Mouse (Mus musculus) kidney, embryonic 16.5 days (tissue): ENCODE data around the gene Srpk2. TPM values are rescaled to one million over a fixed set of nuclear protein-coding genes. Genes with fewer than 3 reads are reported as not detected.

ENCODE experiments used
- ATAC-seq: fragments of 200-750 bp; cut with Nextera tagmentation; 2 replicates; pipeline ENCODE4 v1.8.0; 2017; ENCODE audit warnings: moderate TSS enrichment; ENCODE audit not compliant: low FRiP score, low TSS enrichment
- H3K27ac ChIP-seq: fragments of 300-500 bp; sonication (generic); 2 replicates; pipeline ENCODE4 v1.5.1; 2014; ENCODE audit warnings: low read length
- H3K27me3 ChIP-seq: fragments of 300-500 bp; sonication (generic); 2 replicates; pipeline ENCODE4 v1.6.1; 2014; ENCODE audit warnings: low read length, control low read depth, mixed read lengths; ENCODE audit not compliant: insufficient read depth
- H3K36me3 ChIP-seq: fragments of 300-500 bp; sonication (generic); 2 replicates; pipeline ENCODE4 v1.6.1; 2014; ENCODE audit warnings: low read length, control low read depth, mixed read lengths; ENCODE audit not compliant: insufficient read depth
- H3K4me1 ChIP-seq: fragments of 300-500 bp; sonication (generic); 2 replicates; pipeline ENCODE4 v1.6.1; 2014; ENCODE audit warnings: low read length, control low read depth, mixed read lengths; ENCODE audit not compliant: insufficient read depth
- H3K4me2 ChIP-seq: fragments of 300-500 bp; sonication (generic); replicated peaks from 2 replicates; pipeline ENCODE4 v1.6.1; 2014; ENCODE audit warnings: low read depth, low read length
- H3K4me3 ChIP-seq: fragments of 300-500 bp; sonication (generic); 2 replicates; pipeline ENCODE4 v1.5.1; 2014; ENCODE audit warnings: mild to moderate bottlenecking, low read length
- H3K9ac ChIP-seq: fragments of 300-500 bp; sonication (generic); replicated peaks from 2 replicates; pipeline ENCODE4 v1.6.1; 2014; ENCODE audit warnings: low read length
- H3K9me3 ChIP-seq: fragments of 300-500 bp; sonication (generic); 2 replicates; pipeline ENCODE4 v1.6.1; 2016; ENCODE audit warnings: low read length, control low read depth
- WGBS: fragments of 180-500 bp; shearing (Covaris S2); extraction: QIAGEN DNeasy Blood & Tissue Kit; methylation state at CpG from one replicate; pipeline ENCODE4 v1.1.7; 2014; 5-methylcytosine and 5-hydroxymethylcytosine counted together
- polyA plus RNA-seq: library from polyadenylated mRNA; unstranded; fragments of >200 nt; fragmentation: Nextera tagmentation; extraction: Ambion mirVana; gene quantifications from 2 replicates; pipeline ENCODE4 v1.2.1, GENCODE M21; 2015

The Srpk2 gene
- polyA plus RNA-seq, 1 experiment from 2014 or later, result 40.4 TPM

DNA sequence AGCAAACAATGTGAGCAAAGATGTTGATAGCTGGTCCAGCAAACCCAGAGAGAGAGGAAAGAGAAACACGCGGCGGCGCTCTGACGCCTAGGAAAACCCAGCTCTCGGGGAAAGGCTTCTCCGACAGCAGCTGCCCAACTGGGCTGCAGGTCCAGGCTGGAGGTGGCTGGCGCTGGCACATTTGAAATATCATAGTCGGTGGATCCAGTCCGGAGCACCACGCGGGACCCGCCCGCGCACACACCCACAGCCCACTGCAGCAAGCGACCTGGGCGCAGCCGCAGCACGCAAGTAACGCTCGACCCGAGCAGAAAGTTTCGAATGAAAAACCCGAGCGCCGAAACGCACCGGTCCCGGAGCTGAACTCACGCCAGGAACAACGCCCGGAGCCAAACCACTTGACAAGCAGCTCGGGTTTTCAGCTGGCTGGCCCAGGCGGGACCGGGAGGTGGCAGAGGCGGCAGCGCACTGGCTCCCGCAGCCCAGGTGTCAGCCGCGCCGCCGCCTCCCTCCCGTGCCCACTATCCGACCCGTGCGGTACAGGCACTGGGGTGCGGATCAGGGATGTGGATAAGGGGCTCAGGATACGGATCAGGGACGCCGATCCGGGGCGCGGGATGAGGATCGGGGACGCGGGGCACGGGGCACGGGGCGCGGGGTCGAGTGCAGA is 9.5 kb downstream of the Srpk2 start:
- no peaks in the 10 kb centered on the region for H3K36me3 ChIP-seq
- peak overlapping the region; percentile 83 for H3K4me2 ChIP-seq
- peak overlapping the region; percentile 79 for H3K4me3 ChIP-seq
- H3K9ac ChIP-seq, result peak overlapping the region; percentile 71
- ATAC-seq, result peak; percentile 77
- H3K27ac ChIP-seq, result peak overlapping the region; percentile 58; the same call in 1 of the 2 replicates
- no peaks in the 10 kb centered on the region for H3K9me3 ChIP-seq
- WGBS, result under 1% methylated on average over 53 of the region's 61 CpGs
- H3K27me3 ChIP-seq, result no peaks in the 10 kb centered on the region
- H3K4me1 ChIP-seq, result peaks cover 3% of the 10 kb centered on the region; the same call in 1 of the 2 replicates

DNA sequence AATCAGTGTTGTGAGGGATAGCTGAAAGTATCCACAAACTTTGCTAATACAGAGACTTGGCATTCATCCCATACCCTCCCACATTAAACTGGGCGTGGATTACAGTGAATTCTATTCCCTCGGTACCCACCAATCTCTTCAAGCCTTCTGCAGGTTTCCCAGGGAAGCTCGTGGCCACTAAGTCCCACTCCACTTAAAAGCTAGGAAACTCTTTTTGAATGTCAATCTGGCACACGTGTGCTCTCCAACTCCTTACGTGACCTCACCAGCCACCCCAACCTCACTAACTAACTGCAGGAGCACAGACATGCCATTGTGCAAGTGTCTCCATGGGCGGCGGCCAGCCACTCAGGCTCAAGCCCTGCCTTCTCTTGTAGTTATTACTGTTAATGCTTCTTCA is 12.3 kb downstream of the Srpk2 start:
- H3K27me3 ChIP-seq, result no peaks in the 10 kb centered on the region
- no peaks in the 10 kb centered on the region for H3K9me3 ChIP-seq
- ATAC-seq, result no peak
- no peak overlapping the region for H3K4me2 ChIP-seq
- no peak overlapping the region for H3K27ac ChIP-seq
- H3K36me3 ChIP-seq, result no peaks in the 10 kb centered on the region
- H3K9ac ChIP-seq, result no peak overlapping the region
- WGBS, result 54% methylated on average over 7 of the region's 7 CpGs
- peaks cover 3% of the 10 kb centered on the region; the same call in 1 of the 2 replicates for H3K4me1 ChIP-seq
- no peak overlapping the region for H3K4me3 ChIP-seq

DNA sequence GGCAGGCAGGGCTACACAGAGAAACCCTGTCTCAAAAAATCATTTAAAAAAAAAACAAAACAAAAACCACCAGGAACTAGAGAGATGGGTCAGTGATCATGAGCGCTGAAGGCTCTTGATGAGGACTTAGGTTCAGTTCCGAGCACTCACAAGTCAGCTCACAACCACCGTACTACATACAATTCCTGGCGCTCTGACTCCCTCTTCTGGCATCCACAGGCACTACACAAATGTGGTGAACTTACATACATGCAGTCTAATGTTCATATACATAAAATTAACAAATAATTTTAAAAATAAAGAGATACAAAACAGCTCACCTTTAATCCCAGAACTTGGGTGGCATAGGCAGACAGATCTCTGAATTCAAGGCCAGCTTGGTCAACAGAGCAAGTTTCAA is 13.5 kb downstream of the Srpk2 start:
- no peak overlapping the region for H3K4me2 ChIP-seq
- no peak overlapping the region for H3K9ac ChIP-seq
- H3K27ac ChIP-seq, result no peak overlapping the region
- no peaks in the 10 kb centered on the region for H3K9me3 ChIP-seq
- 94% methylated on average over 4 of the region's 4 CpGs for WGBS
- H3K36me3 ChIP-seq, result no peaks in the 10 kb centered on the region
- no peaks in the 10 kb centered on the region for H3K27me3 ChIP-seq
- no peak for ATAC-seq
- no peak overlapping the region for H3K4me3 ChIP-seq
- H3K4me1 ChIP-seq, result no peaks in the 10 kb centered on the region

DNA sequence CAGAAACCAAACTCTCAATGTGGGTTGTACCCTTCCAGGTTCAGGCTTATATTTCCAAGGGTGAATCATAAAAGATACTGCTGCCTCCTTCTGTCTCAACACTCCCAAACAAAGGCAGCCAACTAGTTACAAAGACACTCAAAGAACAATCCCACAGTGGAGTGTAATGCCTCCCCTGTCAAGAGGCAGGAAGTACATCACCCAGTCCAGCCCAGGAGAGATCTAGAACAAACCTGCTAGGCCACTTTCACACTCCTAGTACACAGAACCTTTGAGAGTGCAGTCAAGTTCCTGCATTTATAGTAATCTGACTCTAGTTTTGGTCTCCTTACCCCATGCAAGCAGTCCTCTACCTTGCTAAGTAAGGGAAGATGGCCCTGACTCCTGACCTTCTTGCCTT is 18.5 kb downstream of the Srpk2 start:
- Histone ChIP-seq H3K27me3 (no peaks in the 10 kb centered on the region), H3K36me3 (no peaks in the 10 kb centered on the region), H3K4me1 (no peaks in the 10 kb centered on the region), H3K27ac (no peak overlapping the region), H3K4me3 (no peak overlapping the region), H3K9me3 (no peaks in the 10 kb centered on the region), H3K4me2 (no peak overlapping the region), H3K9ac (no peak overlapping the region)
- no peak for ATAC-seq

- no peak overlapping the region for H3K9ac ChIP-seq
- H3K27me3 ChIP-seq, result no peaks in the 10 kb centered on the region
- no peaks in the 10 kb centered on the region for H3K36me3 ChIP-seq
- 74% methylated on average over 2 of the region's 2 CpGs for WGBS
- H3K27ac ChIP-seq, result no peak overlapping the region
- H3K4me2 ChIP-seq, result no peak overlapping the region
- no peak for ATAC-seq
- no peaks in the 10 kb centered on the region for H3K4me1 ChIP-seq
- no peak overlapping the region for H3K4me3 ChIP-seq
- H3K9me3 ChIP-seq, result no peaks in the 10 kb centered on the region
These were observed 23.2 kb downstream of the Srpk2 start for GRCm38 (mm10) chr5:23661191-23661590.

DNA sequence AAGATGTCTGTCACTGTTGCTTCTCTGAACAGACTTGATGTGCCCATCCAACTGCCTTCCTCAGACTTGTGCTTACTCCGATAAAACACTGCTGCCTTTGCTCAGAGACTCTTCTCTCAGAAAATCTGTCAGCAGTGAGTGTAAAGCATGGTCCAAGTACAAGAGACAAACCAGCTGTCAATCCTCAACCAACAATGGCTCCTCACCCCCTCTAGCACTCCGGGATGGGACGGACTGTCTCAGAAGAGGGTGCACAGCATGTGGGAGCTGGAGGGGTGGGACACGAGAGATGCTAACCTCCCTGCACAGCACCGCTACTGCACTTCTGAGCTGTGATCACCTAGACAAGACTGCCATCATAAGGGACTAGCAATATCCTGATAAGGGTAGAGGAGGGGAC is 26.4 kb downstream of the Srpk2 start:
- Histone ChIP-seq H3K9ac (no peak overlapping the region), H3K27ac (no peak overlapping the region), H3K4me2 (no peak overlapping the region), H3K36me3 (no peaks in the 10 kb centered on the region), H3K4me1 (peaks cover 7% of the 10 kb centered on the region; the same call in 1 of the 2 replicates), H3K27me3 (no peaks in the 10 kb centered on the region), H3K4me3 (no peak overlapping the region), H3K9me3 (no peaks in the 10 kb centered on the region)
- 0 out of 2 replicates have a peak, but pooled peaks have one; percentile 42 for ATAC-seq
- WGBS, result 61% methylated on average over 5 of the region's 5 CpGs

- H3K27ac ChIP-seq, result no peak overlapping the region
- H3K9me3 ChIP-seq, result no peaks in the 10 kb centered on the region
- ATAC-seq, result no peak
- H3K4me3 ChIP-seq, result no peak overlapping the region
- H3K9ac ChIP-seq, result no peak overlapping the region
- no peaks in the 10 kb centered on the region for H3K36me3 ChIP-seq
- 89% methylated on average over 4 of the region's 4 CpGs for WGBS
- H3K27me3 ChIP-seq, result no peaks in the 10 kb centered on the region
- no peak overlapping the region for H3K4me2 ChIP-seq
- peaks cover 7% of the 10 kb centered on the region; the same call in 1 of the 2 replicates for H3K4me1 ChIP-seq
These were observed 27.8 kb downstream of the Srpk2 start for GRCm38 (mm10) chr5:23656590-23656989.

DNA sequence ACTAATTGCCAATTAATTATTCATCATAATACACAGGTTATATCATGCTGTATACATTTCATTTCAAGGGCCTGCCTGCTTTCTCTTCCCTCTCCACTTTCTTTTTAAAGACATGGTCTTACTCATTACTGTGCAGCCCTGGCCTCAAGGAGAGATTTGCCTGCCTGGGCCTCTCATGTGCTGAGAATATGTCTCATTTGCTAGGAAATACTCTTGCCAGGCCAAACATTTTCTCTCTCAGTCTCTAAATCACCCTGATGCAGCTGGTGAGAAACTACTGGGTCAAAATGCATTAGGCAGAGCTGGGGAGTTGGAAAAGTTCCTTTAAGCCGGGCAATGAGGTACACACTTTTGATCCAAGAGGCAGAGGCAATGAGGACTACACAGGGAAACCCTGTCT is 29.4 kb downstream of the Srpk2 start:
- Histone ChIP-seq H3K27ac (no peak overlapping the region), H3K36me3 (no peaks in the 10 kb centered on the region), H3K4me1 (peaks cover 7% of the 10 kb centered on the region; the same call in 1 of the 2 replicates), H3K9me3 (no peaks in the 10 kb centered on the region), H3K4me2 (no peak overlapping the region), H3K4me3 (no peak overlapping the region), H3K27me3 (no peaks in the 10 kb centered on the region), H3K9ac (no peak overlapping the region)
- no peak for ATAC-seq
- WGBS, result 68% methylated on average over 1 of the region's 1 CpGs

DNA sequence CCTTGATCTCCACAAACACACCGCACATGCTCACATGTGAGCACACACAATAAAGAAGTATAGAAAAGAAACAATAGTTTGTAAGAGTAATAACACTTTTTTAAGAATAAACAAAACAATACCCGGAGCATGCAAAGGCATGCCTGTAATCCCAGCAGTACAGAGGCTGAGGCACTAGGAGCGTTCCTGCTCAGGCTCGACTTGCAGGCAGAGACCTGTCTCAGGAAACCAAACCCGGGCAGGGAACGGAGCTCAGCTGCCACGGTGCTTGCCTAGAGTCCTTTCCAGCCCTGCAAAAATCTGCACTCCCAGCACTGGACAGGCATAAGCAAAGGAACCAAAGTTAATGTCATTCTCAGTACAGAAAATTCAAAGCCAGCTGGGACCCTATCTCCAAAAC is 32.1 kb downstream of the Srpk2 start:
- H3K36me3 ChIP-seq, result no peaks in the 10 kb centered on the region
- 58% methylated on average over 7 of the region's 7 CpGs for WGBS
- no peak overlapping the region for H3K4me3 ChIP-seq
- no peaks in the 10 kb centered on the region for H3K27me3 ChIP-seq
- peaks cover 7% of the 10 kb centered on the region; the same call in 1 of the 2 replicates for H3K4me1 ChIP-seq
- H3K4me2 ChIP-seq, result no peak overlapping the region
- H3K9me3 ChIP-seq, result no peaks in the 10 kb centered on the region
- no peak for ATAC-seq
- H3K9ac ChIP-seq, result no peak overlapping the region
- H3K27ac ChIP-seq, result no peak overlapping the region

- Histone ChIP-seq H3K4me1 (peaks cover 7% of the 10 kb centered on the region; the same call in 1 of the 2 replicates), H3K27me3 (no peaks in the 10 kb centered on the region), H3K4me3 (no peak overlapping the region), H3K4me2 (no peak overlapping the region), H3K9ac (no peak overlapping the region), H3K27ac (no peak overlapping the region), H3K36me3 (no peaks in the 10 kb centered on the region), H3K9me3 (no peaks in the 10 kb centered on the region)
- WGBS, result 94% methylated on average over 3 of the region's 3 CpGs
- no peak for ATAC-seq
These were observed 32.6 kb downstream of the Srpk2 start for GRCm38 (mm10) chr5:23651786-23652185.
